Mouse (Mus musculus) stomach, adult 2 months (tissue): Measurements from ENCODE around the gene Tmco2. TPM values are rescaled to one million over a fixed set of nuclear protein-coding genes. Genes with fewer than 3 reads are reported as not detected.

Source experiments
- polyA plus RNA-seq: library from polyadenylated mRNA; depleted of rRNA; stranded (reverse); fragments of >200 nt; gene quantifications from 2 replicates; pipeline ENCODE4 v1.2.3, GENCODE M21; 2012; rRNA removed

Gene Tmco2
- not detected in 2 replicates for polyA plus RNA-seq

GRCm38 (mm10) chr4:121109126-121109525, at the start of gene Tmco2:
TSS of gene Tmco2 (minus strand) at chr4:121109226.

GRCm38 (mm10) chr4:121097650-121098378, 11.2 kb downstream of the Tmco2 start, which contains the start of gene Zmpste24:
TSS of gene Zmpste24 (minus strand) at chr4:121098241.

Other genes starting within 250 kb of the Tmco2 start
- gene Exo5, start 184.2 kb downstream of the Tmco2 start, polyA plus RNA-seq = 0.45 and 0.62 TPM in 2 replicates
- gene Zfp69, start 157.5 kb downstream of the Tmco2 start, polyA plus RNA-seq = 0.72 and 1.00 TPM in 2 replicates
- 14.1 and 20.3 TPM in 2 replicates for gene Smap2, start 92.0 kb downstream of the Tmco2 start, polyA plus RNA-seq
- gene Col9a2, start 69.8 kb downstream of the Tmco2 start, polyA plus RNA-seq = 0.18 and 0.42 TPM in 2 replicates
- gene Zmpste24, start 11.0 kb downstream of the Tmco2 start, polyA plus RNA-seq = 7.5 and 8.4 TPM in 2 replicates
- 0.18 and 0.37 TPM in 2 replicates for gene Rlf, start 105.9 kb upstream of the Tmco2 start, polyA plus RNA-seq
- gene Gm12888, start 215.7 kb upstream of the Tmco2 start, polyA plus RNA-seq = 1.5 and 2.8 TPM in 2 replicates